Mouse (Mus musculus) liver, embryonic 11.5 days (tissue): ENCODE data around the gene Tmem156. TPM values are rescaled to one million over a fixed set of nuclear protein-coding genes. Genes with fewer than 3 reads are reported as not detected.

Experiments used
- ATAC-seq: fragments of 200-750 bp; cut with Nextera tagmentation; replicated peaks from 2 replicates; pipeline ENCODE4 v1.8.0; 2017; ENCODE audit warnings: moderate number of reproducible peaks, mild to moderate bottlenecking, moderate TSS enrichment, moderate library complexity; ENCODE audit not compliant: low FRiP score
- DNase-seq: peaks from one replicate; pipeline ENCODE4 v3.0.0-alpha.2; 2017; ENCODE audit warnings: low spot score
- H3K27ac ChIP-seq: fragments of 300-500 bp; sonication (generic); 2 replicates; pipeline ENCODE4 v1.5.1; 2014; ENCODE audit warnings: mild to moderate bottlenecking, low read depth, low read length, control low read depth
- H3K27me3 ChIP-seq: fragments of 300-500 bp; sonication (generic); replicated peaks from 2 replicates; pipeline ENCODE4 v1.6.1; 2014; ENCODE audit warnings: low read length, mixed read lengths; ENCODE audit not compliant: control insufficient read depth, insufficient read depth
- H3K36me3 ChIP-seq: fragments of 300-500 bp; sonication (generic); 2 replicates; pipeline ENCODE4 v1.6.1; 2014; ENCODE audit warnings: mild to moderate bottlenecking, low read length, moderate library complexity, mixed read lengths; ENCODE audit not compliant: control insufficient read depth, insufficient read depth
- H3K4me1 ChIP-seq: fragments of 300-500 bp; sonication (generic); replicated peaks from 2 replicates; pipeline ENCODE4 v1.6.1; 2014; ENCODE audit warnings: low read length, mixed read lengths; ENCODE audit not compliant: control insufficient read depth, insufficient read depth
- H3K4me2 ChIP-seq: fragments of 300-500 bp; sonication (generic); 2 replicates; pipeline ENCODE4 v1.6.1; 2014; ENCODE audit warnings: mild to moderate bottlenecking, control low read depth, moderate library complexity
- H3K4me3 ChIP-seq: fragments of 300-500 bp; sonication (generic); 2 replicates; pipeline ENCODE4 v1.5.1; 2014; ENCODE audit warnings: low read depth, low read length, control low read depth
- H3K9ac ChIP-seq: fragments of 300-500 bp; sonication (generic); 2 replicates; pipeline ENCODE4 v1.6.1; 2014; ENCODE audit warnings: low read depth, low read length, control low read depth
- H3K9me3 ChIP-seq: fragments of 300-500 bp; sonication (generic); 2 replicates; pipeline ENCODE4 v1.6.1; 2016; ENCODE audit warnings: low read length, inconsistent platforms, mixed read lengths; ENCODE audit not compliant: control insufficient read depth
- WGBS: fragments of 180-500 bp; shearing (Covaris S2); extraction: QIAGEN DNeasy Blood & Tissue Kit; methylation state at CpG from one replicate; pipeline ENCODE4 v1.1.7; 2014; 5-methylcytosine and 5-hydroxymethylcytosine counted together
- polyA plus RNA-seq: library from polyadenylated mRNA; unstranded; fragments of >200 nt; fragmentation: Nextera tagmentation; extraction: Ambion mirVana; gene quantifications from 2 replicates; pipeline ENCODE4 v1.2.1, GENCODE M21; 2014

Tmem156 gene
- polyA plus RNA-seq, 1 experiment from 2014 or later: 0.55 TPM

DNA sequence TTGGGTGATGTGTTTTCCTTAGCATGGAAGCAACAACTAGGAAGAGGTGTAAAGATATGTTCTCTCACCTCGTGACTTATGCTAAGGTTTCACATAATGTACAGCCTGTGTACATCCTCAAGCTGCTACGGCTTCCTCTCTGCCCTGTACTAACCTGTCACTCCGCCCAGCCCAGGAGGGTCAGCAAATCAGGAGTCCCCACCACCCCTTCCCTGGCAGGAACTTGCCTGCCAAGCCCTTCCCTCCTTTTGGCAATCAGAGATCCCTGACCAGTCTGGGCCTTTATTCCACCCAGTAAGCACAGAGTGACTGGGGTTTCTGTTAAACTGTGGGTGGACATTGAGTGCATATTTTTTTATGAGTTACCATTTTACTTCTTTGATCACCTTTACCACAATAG, 76.4 kb downstream of the Tmem156 start:
- no peak overlapping the region for H3K9ac ChIP-seq

GRCm38 (mm10) chr5:65011901-65012573, 79.9 kb downstream of the Tmem156 start:
- no peak overlapping the region for H3K9ac ChIP-seq
- no peak overlapping the region for H3K4me2 ChIP-seq
- 72% methylated on average over 7 of the region's 7 CpGs for WGBS
- no peaks in the 10 kb centered on the region for H3K27me3 ChIP-seq
- no peak for DNase-seq
- H3K4me3 ChIP-seq: no peak overlapping the region
- ATAC-seq: no peak
- no peak overlapping the region for H3K27ac ChIP-seq
- H3K9me3 ChIP-seq: peaks cover 5% of the 10 kb centered on the region; the same call in 1 of the 2 replicates
- H3K36me3 ChIP-seq: peaks cover 12% of the 10 kb centered on the region
- H3K4me1 ChIP-seq: no peaks in the 10 kb centered on the region

More for the DNA sequence above, 76.4 kb downstream of the Tmem156 start:
- WGBS: 82% methylated on average over 3 of the region's 3 CpGs
- no peaks in the 10 kb centered on the region for H3K27me3 ChIP-seq
- no peak overlapping the region for H3K27ac ChIP-seq
- DNase-seq (no peak), ATAC-seq (no peak)
- no peaks in the 10 kb centered on the region for H3K4me1 ChIP-seq
- no peak overlapping the region for H3K4me3 ChIP-seq
- H3K4me2 ChIP-seq: no peak overlapping the region
- H3K36me3 ChIP-seq: peaks cover 3% of the 10 kb centered on the region
- H3K9me3 ChIP-seq: peaks cover under 1% of the 10 kb centered on the region; the same call in 1 of the 2 replicates

DNA sequence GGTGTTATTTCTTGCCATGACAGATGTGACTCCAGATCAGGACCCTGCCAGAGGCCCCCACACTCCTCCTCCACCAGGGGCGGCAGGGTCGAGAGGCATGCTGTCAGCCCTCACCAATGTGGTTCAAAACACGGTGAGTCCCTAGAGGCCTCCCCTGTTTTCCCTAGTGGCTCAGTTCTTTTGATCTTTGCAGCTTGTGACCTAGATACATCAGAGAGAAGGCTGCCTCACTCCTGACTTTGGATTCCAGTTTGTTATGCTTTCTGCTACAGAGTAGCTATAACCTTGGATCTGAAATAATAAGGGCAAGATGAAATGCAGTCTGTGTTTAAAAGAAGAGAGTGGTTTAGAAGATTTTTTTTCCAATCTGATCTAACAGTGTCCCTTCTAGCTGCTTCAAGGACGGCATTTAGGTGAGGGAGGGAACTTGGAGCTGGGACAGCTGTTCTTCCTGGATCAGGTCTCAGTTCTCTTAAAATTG, 85.9 kb downstream of the Tmem156 start:
- H3K4me2 ChIP-seq: no peak overlapping the region
- H3K36me3 ChIP-seq: peaks cover 12% of the 10 kb centered on the region
- DNase-seq: no peak
- 42% methylated on average over 4 of the region's 4 CpGs for WGBS
- H3K4me1 ChIP-seq: no peaks in the 10 kb centered on the region
- H3K27ac ChIP-seq: no peak overlapping the region
- no peaks in the 10 kb centered on the region for H3K27me3 ChIP-seq
- no peak overlapping the region for H3K9ac ChIP-seq
- H3K9me3 ChIP-seq: peaks cover 5% of the 10 kb centered on the region; the same call in 1 of the 2 replicates
- ATAC-seq: no peak
- H3K4me3 ChIP-seq: no peak overlapping the region

DNA sequence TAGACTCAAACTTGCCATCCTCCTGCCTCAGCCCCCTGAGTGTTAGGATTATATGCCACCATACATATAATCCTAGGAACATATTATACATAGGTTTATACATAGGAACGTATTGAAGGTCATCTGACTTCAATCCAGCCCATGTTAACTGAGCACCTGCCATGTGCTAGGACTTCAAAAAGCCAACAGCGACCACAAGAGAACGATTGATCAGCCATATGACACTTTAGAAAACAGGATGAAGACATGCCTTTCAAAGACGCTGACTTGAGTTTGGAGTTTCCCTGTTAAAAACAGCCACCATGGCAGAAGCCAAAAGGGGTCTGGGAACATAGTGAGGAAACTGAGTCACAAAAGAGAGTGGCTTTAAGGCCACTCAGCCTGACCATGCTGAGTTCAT, 86.7 kb downstream of the Tmem156 start:
- no peak overlapping the region for H3K4me3 ChIP-seq
- H3K36me3 ChIP-seq: peaks cover 9% of the 10 kb centered on the region
- H3K27me3 ChIP-seq: no peaks in the 10 kb centered on the region
- DNase-seq (no peak), ATAC-seq (no peak)
- no peaks in the 10 kb centered on the region for H3K4me1 ChIP-seq
- WGBS: 88% methylated on average over 4 of the region's 4 CpGs
- no peak overlapping the region for H3K27ac ChIP-seq
- no peak overlapping the region for H3K4me2 ChIP-seq
- H3K9ac ChIP-seq: no peak overlapping the region
- H3K9me3 ChIP-seq: peaks cover 2% of the 10 kb centered on the region; the same call in 1 of the 2 replicates

Other genes starting within 250 kb of the Tmem156 start
- gene Tlr1, start 158.6 kb downstream of the Tmem156 start, polyA plus RNA-seq: 0.55 and 0.78 TPM in 2 replicates
- 0.26 and 0.66 TPM in 2 replicates for gene Tlr6, start 132.0 kb downstream of the Tmem156 start, polyA plus RNA-seq
- gene Fam114a1, start 122.1 kb downstream of the Tmem156 start, polyA plus RNA-seq: 18.5 and 21.1 TPM in 2 replicates
- 10.0 and 10.7 TPM in 2 replicates for gene Klhl5, start 15.4 kb upstream of the Tmem156 start, polyA plus RNA-seq
- 4.9 and 5.8 TPM in 2 replicates for gene Wdr19, start 107.6 kb upstream of the Tmem156 start, polyA plus RNA-seq
- gene Rfc1, start 243.5 kb upstream of the Tmem156 start, polyA plus RNA-seq: 82.3 and 83.3 TPM in 2 replicates